Mouse (Mus musculus): ENCODE measurements around the gene Doc2b. TPM values are rescaled to one million over a fixed set of nuclear protein-coding genes. Genes with fewer than 3 reads are reported as not detected.

Doc2b gene
- total RNA-seq, 2 experiments from 2014 or later, result not detected

DNA sequence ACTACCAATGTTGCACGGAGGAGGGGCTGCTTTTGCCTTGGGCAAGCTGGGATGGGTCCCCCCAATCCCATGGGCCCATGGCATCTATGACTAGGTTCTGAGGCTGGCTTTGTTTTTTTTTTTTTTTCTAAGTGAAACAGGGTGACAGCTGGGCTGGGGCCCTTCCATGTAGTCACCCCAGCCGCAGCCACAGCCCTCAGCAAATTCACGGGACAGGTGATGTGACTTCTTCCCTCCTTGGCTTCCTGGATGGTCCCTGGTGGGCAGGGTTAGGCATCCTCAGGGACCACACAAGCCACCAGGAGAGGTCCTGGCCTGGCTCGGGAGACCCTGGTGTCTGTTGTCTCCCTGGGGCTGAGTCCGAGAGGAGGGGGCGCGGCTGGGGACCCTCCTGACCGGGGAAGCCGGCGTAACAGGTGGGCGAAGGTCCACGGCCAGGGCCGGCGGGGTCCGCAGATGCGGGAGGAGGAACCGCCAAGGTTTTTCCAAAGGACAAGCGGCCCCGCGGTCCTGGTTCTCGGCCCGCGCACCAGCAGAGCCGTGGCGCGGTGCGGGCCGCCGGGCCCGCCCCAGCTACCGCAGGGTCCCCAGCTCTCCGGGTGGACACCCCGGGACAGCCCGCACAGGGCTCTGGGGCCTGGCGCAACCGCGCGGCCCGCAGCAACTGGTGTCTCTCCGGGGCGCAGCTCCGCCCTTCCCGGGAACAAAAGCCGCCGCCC is 1.1 kb downstream of the Doc2b start:
- ATAC-seq (ENCODE audit: poor library complexity, severe bottlenecking), result no peak

DNA sequence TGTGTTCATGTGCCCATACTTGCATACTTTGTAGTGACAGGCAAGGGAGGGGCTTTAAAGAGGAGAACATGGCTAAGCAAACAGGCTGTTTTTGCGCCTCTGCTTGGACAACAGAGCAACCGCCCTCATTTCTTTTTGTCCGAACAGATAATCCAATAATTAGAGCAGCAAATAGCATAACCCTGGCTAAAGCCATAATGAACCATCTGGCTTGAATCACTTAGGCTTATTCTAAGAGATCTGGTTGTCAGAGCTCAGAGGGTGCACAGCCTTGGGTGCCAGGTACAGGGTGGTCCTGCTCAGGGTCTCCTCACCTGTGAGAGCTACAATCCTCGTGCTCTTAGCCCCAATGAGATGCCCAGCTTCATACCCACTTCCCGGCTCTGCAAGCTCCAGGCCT is 2.5 kb downstream of the Doc2b start:
- no peak for ATAC-seq (ENCODE audit: poor library complexity, severe bottlenecking)

DNA sequence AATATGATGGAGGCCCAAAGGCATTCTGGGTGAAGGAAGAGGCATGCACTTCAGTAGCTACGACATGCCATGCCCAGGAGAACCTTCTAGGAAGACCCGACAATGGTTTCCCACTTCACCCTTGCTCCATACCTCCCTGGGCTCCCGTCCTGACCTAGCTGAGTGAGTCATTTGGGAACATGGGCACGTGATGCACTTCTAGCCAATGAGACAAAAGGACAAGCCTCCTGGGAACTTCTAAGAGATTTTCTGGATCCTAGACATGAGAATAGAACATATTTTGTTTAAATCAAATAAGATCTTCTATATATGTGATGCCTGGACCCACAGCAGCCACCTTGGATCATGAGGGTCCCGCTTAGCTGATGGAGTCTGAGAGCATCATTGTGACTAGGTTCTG is 3.3 kb downstream of the Doc2b start:
- ATAC-seq (ENCODE audit: poor library complexity, severe bottlenecking), result no peak

GRCm38 (mm10) chr11:75785897-75786296 is 10.0 kb downstream of the Doc2b start:
- ATAC-seq (ENCODE audit: poor library complexity, severe bottlenecking), result no peak

GRCm38 (mm10) chr11:75783799-75784198 is 12.1 kb downstream of the Doc2b start:
- no peak for ATAC-seq (ENCODE audit: poor library complexity, severe bottlenecking)

GRCm38 (mm10) chr11:75781919-75782318 is 13.9 kb downstream of the Doc2b start:
- no peak for ATAC-seq (ENCODE audit: poor library complexity, severe bottlenecking)

DNA sequence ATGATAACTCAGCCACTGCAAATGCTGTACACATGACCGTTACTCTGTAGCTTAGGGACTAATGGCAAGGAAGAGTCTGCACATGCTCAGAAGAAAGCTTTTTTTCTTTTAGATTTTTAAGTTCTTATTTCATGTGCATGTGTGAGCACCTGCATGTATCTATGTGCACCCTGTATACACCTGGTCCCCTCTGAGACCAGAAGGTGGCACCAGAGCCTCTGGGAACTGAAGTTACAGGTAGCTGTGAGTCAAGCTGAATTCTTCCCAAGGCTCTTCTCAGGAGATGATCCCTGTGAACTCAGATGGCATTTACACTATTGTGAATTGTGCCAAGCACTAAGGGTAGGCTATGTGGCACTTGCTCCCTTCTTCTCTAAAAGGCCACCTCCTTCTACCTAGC is 19.9 kb downstream of the Doc2b start:
- ATAC-seq (ENCODE audit: poor library complexity, severe bottlenecking), result no peak

DNA sequence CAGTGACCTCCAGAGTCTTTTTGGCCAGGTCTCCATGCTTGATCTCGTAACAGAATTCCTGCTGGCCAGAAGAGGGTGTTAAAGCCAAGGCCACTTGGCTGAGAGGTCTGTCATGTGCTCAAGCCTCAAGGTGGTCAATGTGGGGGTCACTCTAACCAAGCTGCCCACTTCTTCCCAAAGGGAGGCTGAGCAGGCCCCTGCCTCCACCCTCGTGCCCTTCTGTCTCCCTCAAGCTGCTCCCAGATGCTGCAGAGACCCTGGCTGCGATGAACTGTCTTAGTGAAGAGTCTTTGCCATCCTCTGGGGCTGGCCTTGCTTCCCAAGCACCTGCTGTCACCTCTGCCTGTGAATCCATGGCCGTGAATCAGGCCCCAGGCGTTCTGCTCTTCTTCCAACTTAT is 23.3 kb downstream of the Doc2b start:
- ATAC-seq (ENCODE audit: poor library complexity, severe bottlenecking), result no peak

DNA sequence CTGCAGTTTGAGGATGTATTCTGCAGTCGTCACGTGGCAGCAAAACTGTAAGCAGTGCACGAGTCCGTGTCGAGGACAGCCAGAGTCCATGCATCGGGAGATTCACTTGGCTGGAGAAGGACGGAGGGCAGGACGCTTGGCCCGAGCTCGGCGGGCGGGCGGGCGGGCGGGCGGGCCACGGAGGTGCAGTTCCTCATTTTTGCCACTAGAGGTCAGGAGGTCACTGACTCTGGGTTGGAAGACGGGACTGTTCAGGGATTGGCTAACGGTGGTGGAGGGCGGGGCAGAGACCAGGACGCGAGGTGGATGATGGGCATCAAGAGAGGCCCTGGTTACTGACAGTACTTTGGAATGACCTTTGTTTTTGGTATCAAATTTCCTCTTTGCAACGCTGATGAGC is 26.6 kb downstream of the Doc2b start:
- ATAC-seq (ENCODE audit: poor library complexity, severe bottlenecking), result peak; percentile 99

DNA sequence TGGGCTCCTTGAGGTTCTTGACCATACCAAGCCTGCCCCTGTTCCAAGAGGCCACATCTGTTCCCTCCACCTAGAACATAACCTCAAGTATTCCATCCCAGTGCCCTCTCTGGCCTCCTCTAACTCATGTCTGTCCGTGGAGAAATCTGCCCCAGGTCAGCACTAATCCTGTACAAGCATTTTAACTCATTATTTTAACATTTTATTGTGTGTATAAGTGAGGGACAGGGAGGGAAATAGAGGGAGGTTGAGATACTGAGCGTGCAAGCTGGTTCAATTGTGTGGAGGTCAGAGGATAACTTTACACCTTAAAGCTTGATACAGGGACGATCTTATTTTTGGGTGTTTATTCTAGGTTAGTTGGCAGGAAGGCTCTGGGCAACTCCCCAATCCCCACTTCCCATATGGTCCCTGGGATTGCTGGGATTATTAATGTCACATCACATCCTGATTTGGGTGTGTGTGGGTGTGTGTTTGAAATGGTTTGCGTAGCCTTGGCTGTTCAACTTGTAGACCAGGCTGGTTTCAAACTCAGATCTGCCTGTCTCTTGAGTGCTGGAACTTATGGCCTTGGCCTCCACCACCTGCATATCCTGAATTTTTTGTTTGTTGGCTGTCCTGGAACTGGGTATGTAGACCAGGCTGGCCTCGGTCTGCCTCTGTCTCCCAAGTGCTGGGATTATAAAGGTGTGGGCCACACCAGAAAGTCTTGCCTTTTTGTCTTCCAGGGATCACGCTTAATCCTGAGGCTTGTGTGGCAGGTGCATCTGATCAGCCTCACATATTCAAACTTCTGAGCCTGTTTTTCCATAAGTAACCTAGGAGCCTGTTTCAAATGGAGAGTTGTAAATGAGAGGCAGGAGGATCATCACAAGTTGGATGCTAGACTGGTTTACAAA is 27.5 kb downstream of the Doc2b start:
- ATAC-seq (ENCODE audit: poor library complexity, severe bottlenecking), result no peak

DNA sequence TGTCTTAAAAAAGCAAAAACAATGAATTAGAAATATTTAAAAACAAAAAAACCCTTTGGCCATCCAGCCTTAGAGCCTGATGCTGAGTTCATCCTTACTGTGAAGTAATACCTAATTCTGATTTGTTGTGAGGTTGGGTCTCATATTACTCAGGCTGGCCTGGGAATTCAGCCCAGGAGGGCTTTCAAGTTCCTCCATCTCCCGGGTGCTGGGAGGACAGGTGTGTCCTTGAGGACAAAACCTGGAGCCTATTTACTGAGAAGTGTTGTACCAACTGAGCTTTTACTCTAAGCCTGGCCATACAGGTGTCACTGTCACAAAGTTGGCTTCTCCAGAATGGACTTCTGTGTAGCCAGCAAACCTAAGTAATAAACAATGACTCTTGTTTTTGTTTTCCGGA is 28.8 kb downstream of the Doc2b start:
- ATAC-seq (ENCODE audit: poor library complexity, severe bottlenecking), result no peak

DNA sequence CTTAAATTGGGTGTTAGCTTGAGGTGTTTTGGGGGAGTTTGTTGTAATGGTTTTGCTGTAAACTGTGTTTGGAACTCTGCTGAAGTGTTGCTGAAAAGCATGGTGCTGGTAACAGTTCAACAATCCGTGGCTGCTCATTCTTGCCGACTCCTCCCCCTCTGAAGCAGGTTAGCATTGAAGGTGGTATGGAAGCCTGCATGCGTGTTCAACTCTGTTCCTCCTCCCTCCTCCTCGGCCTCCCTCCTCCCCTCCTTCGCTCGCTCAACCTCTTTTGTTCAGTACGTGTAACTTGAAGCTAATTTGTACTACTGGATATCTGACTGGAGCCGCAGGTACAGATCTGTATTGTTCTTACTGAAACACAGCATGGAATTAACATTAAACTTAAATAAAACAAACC is 30.7 kb downstream of the Doc2b start:
- no peak for ATAC-seq (ENCODE audit: poor library complexity, severe bottlenecking)

- ATAC-seq (ENCODE audit: poor library complexity, severe bottlenecking), result no peak
Measured at GRCm38 (mm10) chr11:75764521-75765023, 31.3 kb downstream of the Doc2b start.

GRCm38 (mm10) chr11:75762708-75763107 is 33.1 kb downstream of the Doc2b start:
- no peak for ATAC-seq (ENCODE audit: poor library complexity, severe bottlenecking)

- ATAC-seq (ENCODE audit: poor library complexity, severe bottlenecking), result no peak
Measured at GRCm38 (mm10) chr11:75760785-75761184, 35.1 kb downstream of the Doc2b start.

DNA sequence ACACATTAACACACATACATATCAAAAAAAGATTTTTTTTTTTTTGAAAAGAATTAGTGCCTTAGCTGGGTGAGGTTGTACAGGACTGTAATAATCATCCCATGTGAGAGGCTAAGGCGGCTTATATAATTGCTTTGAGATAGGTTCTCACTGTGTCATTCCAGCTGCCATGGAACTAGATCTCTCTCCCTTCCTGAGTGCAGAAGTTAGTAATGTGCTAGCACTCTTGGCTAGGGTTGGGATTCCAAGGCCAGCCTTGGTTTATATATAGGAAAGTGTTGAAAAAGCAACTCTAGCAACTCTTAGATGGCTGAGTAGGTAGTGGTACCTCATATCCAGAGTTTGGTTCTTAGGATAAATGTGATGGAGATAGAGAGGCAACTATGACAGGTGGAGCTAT is 37.3 kb downstream of the Doc2b start:
- no peak for ATAC-seq (ENCODE audit: poor library complexity, severe bottlenecking)

- ATAC-seq (ENCODE audit: poor library complexity, severe bottlenecking), result no peak
Measured at GRCm38 (mm10) chr11:75756687-75757086, 39.2 kb downstream of the Doc2b start.

GRCm38 (mm10) chr11:75751082-75751481 is 44.8 kb downstream of the Doc2b start:
- ATAC-seq (ENCODE audit: poor library complexity, severe bottlenecking), result no peak

GRCm38 (mm10) chr11:75750537-75750936 is 45.3 kb downstream of the Doc2b start:
- ATAC-seq (ENCODE audit: poor library complexity, severe bottlenecking), result no peak

GRCm38 (mm10) chr11:75744761-75745160 is 51.1 kb downstream of the Doc2b start:
- no peak for ATAC-seq (ENCODE audit: poor library complexity, severe bottlenecking)

- ATAC-seq (ENCODE audit: poor library complexity, severe bottlenecking), result no peak
Measured at GRCm38 (mm10) chr11:75741615-75742014, 54.2 kb downstream of the Doc2b start.

DNA sequence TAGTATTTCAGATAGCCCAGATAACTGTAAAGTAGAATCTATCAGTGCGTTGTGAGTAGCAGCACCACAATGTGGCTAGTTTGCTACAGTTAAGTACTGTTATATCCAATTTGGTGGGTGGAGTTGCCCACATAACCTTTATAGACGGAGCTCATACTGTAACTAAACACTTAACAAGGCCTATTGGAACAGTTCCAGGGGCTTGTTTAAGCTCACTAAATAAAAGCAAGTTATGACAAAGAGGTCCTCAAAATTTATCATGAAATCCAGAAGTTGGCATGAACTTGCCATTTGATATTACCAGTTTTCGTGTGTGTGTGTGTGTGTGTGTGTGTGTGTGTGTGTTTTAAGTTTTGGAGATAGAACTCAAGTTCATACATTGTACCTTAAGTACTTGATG is 55.6 kb downstream of the Doc2b start:
- ATAC-seq (ENCODE audit: poor library complexity, severe bottlenecking), result no peak
